Mouse (Mus musculus): ENCODE results near the gene Cox8b.
"Not testable (repeated sequence)": the region's sequence is repeated elsewhere in the genome, so short reads cannot be mapped to it uniquely, and the experiment has no call there.

The Cox8b gene

GRCm38 (mm10) chr7:140912846-140913482, 12.7 kb upstream of the Cox8b start:
- no peak for DNase-seq

GRCm38 (mm10) chr7:140912293-140912692, 12.0 kb upstream of the Cox8b start:
- no peak for DNase-seq

- peak; percentile 71 for DNase-seq
Observed at GRCm38 (mm10) chr7:140908634-140909107, 8.4 kb upstream of the Cox8b start.

- no peak for DNase-seq
Observed at GRCm38 (mm10) chr7:140908181-140908580, 7.9 kb upstream of the Cox8b start.

GRCm38 (mm10) chr7:140907697-140908096, 7.5 kb upstream of the Cox8b start:
- DNase-seq, result no peak

- DNase-seq, result no peak
Observed at GRCm38 (mm10) chr7:140907131-140907530, 6.9 kb upstream of the Cox8b start.

- DNase-seq, result no peak
Observed at GRCm38 (mm10) chr7:140905642-140906081, 5.4 kb upstream of the Cox8b start.

- peak; percentile 87 for DNase-seq
Observed at GRCm38 (mm10) chr7:140903212-140903611, 3.0 kb upstream of the Cox8b start.

GRCm38 (mm10) chr7:140902036-140902875, 2.0 kb upstream of the Cox8b start:
- DNase-seq, result no peak

GRCm38 (mm10) chr7:140899121-140899520, 1.1 kb downstream of the Cox8b start:
- DNase-seq, result no peak

GRCm38 (mm10) chr7:140897863-140898262, 2.4 kb downstream of the Cox8b start:
- no peak for DNase-seq

- DNase-seq, result no peak
Observed at GRCm38 (mm10) chr7:140894611-140895010, 5.6 kb downstream of the Cox8b start.

- no peak for DNase-seq
Observed at GRCm38 (mm10) chr7:140894031-140894430, 6.2 kb downstream of the Cox8b start.

GRCm38 (mm10) chr7:140890636-140891035, 9.6 kb downstream of the Cox8b start:
- not testable (repeated sequence) for DNase-seq

GRCm38 (mm10) chr7:140882469-140882803, 17.8 kb downstream of the Cox8b start:
- DNase-seq, result no peak

- DNase-seq, result peak; percentile 93
Observed at GRCm38 (mm10) chr7:140881696-140882468, 18.4 kb downstream of the Cox8b start, which contains the start of the genes Psmd13 and Sirt3. Gene Psmd13 (plus strand): TSS chr7:140881968. Gene Sirt3 (minus strand): TSS chr7:140882309.

- no peak for DNase-seq
Observed at GRCm38 (mm10) chr7:140880865-140881515, 19.3 kb downstream of the Cox8b start.

- DNase-seq, result no peak
Observed at GRCm38 (mm10) chr7:140880419-140880818, 19.8 kb downstream of the Cox8b start.

- DNase-seq, result no peak
Observed at GRCm38 (mm10) chr7:140879355-140879754, 20.9 kb downstream of the Cox8b start.

- DNase-seq, result no peak
Observed at GRCm38 (mm10) chr7:140877364-140877763, 22.9 kb downstream of the Cox8b start.

- no peak for DNase-seq
Observed at GRCm38 (mm10) chr7:140874224-140874623, 26.0 kb downstream of the Cox8b start.

GRCm38 (mm10) chr7:140864761-140865160, 35.5 kb downstream of the Cox8b start:
- no peak for DNase-seq

GRCm38 (mm10) chr7:140860728-140861127, 39.5 kb downstream of the Cox8b start:
- no peak for DNase-seq

Data from right cerebral cortex, postnatal 4 days (tissue).